Mouse (Mus musculus) liver, embryonic 14.5 days (tissue): ENCODE results near the gene Micu1. TPM values are rescaled to one million over a fixed set of nuclear protein-coding genes. Genes with fewer than 3 reads are reported as not detected.
A peak's percentile ranks its signal among the peaks of the same experiment; 100 is the strongest.

Experiments used
- ATAC-seq: fragments of 200-750 bp; cut with Nextera tagmentation; 2 replicates; pipeline ENCODE4 v1.8.0; 2017; ENCODE audit warnings: moderate number of reproducible peaks, mild to moderate bottlenecking, moderate library complexity; ENCODE audit not compliant: insufficient read depth
- DNase-seq, 3 experiments: peaks; one replicate each; pipeline ENCODE4 v3.0.0-alpha.2; 2012 to 2013; ENCODE audit warnings: low read depth in 3 of 3, low spot score in 3 of 3
- H3K27ac ChIP-seq: fragments of 300-500 bp; sonication (generic); 2 replicates; pipeline ENCODE4 v1.5.1; 2014; ENCODE audit warnings: moderate library complexity, mild to moderate bottlenecking, control low read depth, inconsistent platforms
- H3K27me3 ChIP-seq: fragments of 300-500 bp; sonication (generic); 2 replicates; pipeline ENCODE4 v1.6.1; 2014; ENCODE audit warnings: mild to moderate bottlenecking, low read length, moderate library complexity; ENCODE audit not compliant: control insufficient read depth, insufficient read depth
- H3K36me3 ChIP-seq: fragments of 300-500 bp; sonication (generic); replicated peaks from 2 replicates; pipeline ENCODE4 v1.6.1; 2014; ENCODE audit warnings: low read depth; ENCODE audit not compliant: control insufficient read depth, insufficient read depth
- H3K4me1 ChIP-seq, 2 experiments: fragments of 200-500 bp in 1 of 2; fragments of 300-500 bp in 1 of 2; sonication (generic) in 1 of 2; replicated peaks; 2 replicates each; pipeline ENCODE4 v1.6.1; 2012 to 2014; ENCODE audit warnings: antibody characterized with exemption in 1 of 2, inconsistent platforms in 1 of 2, low read length in 1 of 2; ENCODE audit not compliant: control insufficient read depth in 2 of 2, insufficient read depth in 2 of 2
- H3K4me2 ChIP-seq: fragments of 300-500 bp; sonication (generic); 2 replicates; pipeline ENCODE4 v1.6.1; 2014; ENCODE audit warnings: low read depth, mild to moderate bottlenecking, control low read depth, moderate library complexity
- H3K4me3 ChIP-seq, 2 experiments: fragments of 200-500 bp in 1 of 2; fragments of 300-500 bp in 1 of 2; sonication (generic) in 1 of 2; 2 replicates each; pipeline ENCODE4 v1.5.1; 2012 to 2014; ENCODE audit warnings: low read depth in 2 of 2, low read length in 2 of 2, mild to moderate bottlenecking in 2 of 2, control low read depth in 1 of 2, inconsistent platforms in 1 of 2, moderate library complexity in 1 of 2; ENCODE audit not compliant: insufficient read depth in 1 of 2
- H3K9ac ChIP-seq: fragments of 300-500 bp; sonication (generic); replicated peaks from 2 replicates; pipeline ENCODE4 v1.6.1; 2014; ENCODE audit warnings: mild to moderate bottlenecking, control low read depth, moderate library complexity
- H3K9me3 ChIP-seq: fragments of 300-500 bp; sonication (generic); 2 replicates; pipeline ENCODE4 v1.6.1; 2016; ENCODE audit warnings: low read length, mixed read lengths; ENCODE audit not compliant: control insufficient read depth
- CTCF ChIP-seq: IDR thresholded peaks from 2 replicates; pipeline ENCODE4 v1.5.1; 2016; ENCODE audit warnings: antibody characterized with exemption, low read depth, control low read depth
- EP300 ChIP-seq: IDR thresholded peaks from 2 replicates; pipeline ENCODE4 v1.6.1; 2016; ENCODE audit warnings: antibody characterized with exemption, low read depth
- WGBS: fragments of 180-500 bp; shearing (Covaris S2); extraction: QIAGEN DNeasy Blood & Tissue Kit; methylation state at CpG from one replicate; pipeline ENCODE4 v1.1.7; 2014; ENCODE audit not compliant: insufficient replicate concordance; 5-methylcytosine and 5-hydroxymethylcytosine counted together
- polyA plus RNA-seq, 2 experiments: library from polyadenylated mRNA; depleted of rRNA in 1 of 2; stranded (reverse) in 1 of 2; unstranded in 1 of 2; fragments of >200 nt; fragmentation: Nextera tagmentation in 1 of 2; extraction: Ambion mirVana in 1 of 2; gene quantifications; 2 replicates each; pipeline versions ENCODE4 v1.2.1 to v1.2.3; 2012 to 2014

Gene Micu1
- polyA plus RNA-seq, 2 experiments: 27.1 to 28.2 TPM

DNA sequence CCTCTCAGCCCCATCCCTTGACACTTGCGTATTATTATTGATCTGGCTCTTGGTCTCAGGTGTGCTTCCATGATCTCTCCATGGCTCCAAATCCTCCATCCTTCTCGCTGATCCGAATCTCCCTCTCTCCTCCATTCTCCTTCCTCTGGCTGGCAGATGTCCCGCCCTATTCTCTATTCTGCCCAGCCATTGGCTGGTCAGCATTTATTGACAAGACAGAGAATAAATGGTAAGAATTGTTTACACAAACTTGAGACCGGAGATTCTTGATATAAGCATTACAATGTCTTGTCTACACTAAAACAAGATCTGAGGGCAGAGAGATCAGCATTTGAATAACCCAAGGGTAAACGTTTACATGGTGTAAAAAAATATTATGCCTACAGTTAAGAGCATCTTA lies 12.4 kb upstream of the Micu1 start:
- no peak for TF ChIP-seq EP300
- TF ChIP-seq CTCF: no peak
- no peak overlapping the region for H3K4me3 ChIP-seq
- H3K4me2 ChIP-seq: no peak overlapping the region
- WGBS: 58% methylated on average over 6 of the region's 6 CpGs
- H3K9ac ChIP-seq: no peak overlapping the region
- no peak for ATAC-seq
- H3K4me1 ChIP-seq: no peaks in the 10 kb centered on the region
- H3K36me3 ChIP-seq: no peaks in the 10 kb centered on the region
- DNase-seq: no peak
- H3K9me3 ChIP-seq: no peaks in the 10 kb centered on the region
- H3K27ac ChIP-seq: no peak overlapping the region
- no peaks in the 10 kb centered on the region for H3K27me3 ChIP-seq

GRCm38 (mm10) chr10:59692441-59692840 lies 9.8 kb upstream of the Micu1 start:
- Histone ChIP-seq H3K27me3 (no peaks in the 10 kb centered on the region), H3K36me3 (no peaks in the 10 kb centered on the region), H3K27ac (no peak overlapping the region), H3K9ac (no peak overlapping the region), H3K9me3 (no peaks in the 10 kb centered on the region), H3K4me3 (no peak overlapping the region), H3K4me1 (no peaks in the 10 kb centered on the region), H3K4me2 (no peak overlapping the region)
- TF ChIP-seq EP300 (no peak), CTCF (no peak)
- 9% methylated on average over 6 of the region's 6 CpGs for WGBS
- DNase-seq (no peak), ATAC-seq (no peak)

DNA sequence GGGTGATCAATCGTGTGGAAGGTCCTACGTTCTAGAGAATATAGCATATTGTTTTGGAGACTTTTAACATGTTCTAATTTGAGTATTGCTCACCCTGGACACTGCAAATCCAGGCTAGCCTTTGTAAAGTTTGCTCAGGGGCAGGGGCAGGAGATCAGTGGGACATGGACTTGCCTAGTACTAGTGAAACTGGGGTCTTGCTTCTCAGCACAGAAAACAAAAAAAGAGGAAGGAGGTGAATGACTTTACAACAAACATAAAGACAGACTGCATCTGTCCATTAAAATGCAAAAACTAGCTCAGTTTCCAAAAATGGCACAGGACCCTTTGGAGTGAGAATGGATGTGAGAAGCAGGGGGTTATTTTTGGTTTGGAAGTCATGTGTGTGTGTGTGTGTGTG lies 8.2 kb upstream of the Micu1 start:
- WGBS: 59% methylated on average over 2 of the region's 2 CpGs
- no peak for TF ChIP-seq CTCF
- TF ChIP-seq EP300: no peak
- Histone ChIP-seq H3K27ac (no peak overlapping the region), H3K4me3 (no peak overlapping the region), H3K4me2 (no peak overlapping the region), H3K36me3 (no peaks in the 10 kb centered on the region), H3K9me3 (no peaks in the 10 kb centered on the region), H3K27me3 (no peaks in the 10 kb centered on the region), H3K9ac (no peak overlapping the region), H3K4me1 (no peaks in the 10 kb centered on the region)
- ATAC-seq (no peak), DNase-seq (no peak)

DNA sequence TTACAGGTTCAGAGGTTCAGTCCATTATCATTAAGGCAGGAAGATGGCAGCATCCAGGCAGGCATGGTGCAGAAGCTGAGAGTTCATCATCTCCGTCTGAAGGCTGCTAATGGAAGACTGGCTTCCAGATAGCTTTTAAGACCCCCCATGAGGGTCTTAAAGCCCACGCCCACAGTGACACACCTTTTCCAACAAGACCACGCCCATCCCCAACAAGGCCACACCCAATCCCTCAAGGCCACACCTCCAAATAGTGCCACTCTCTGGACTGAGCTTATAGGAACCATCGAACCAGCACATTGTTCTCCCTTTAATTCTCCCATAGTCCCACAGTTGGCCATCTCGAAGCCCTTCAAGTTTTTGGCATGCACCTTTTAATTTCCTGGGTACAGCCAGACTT lies 2.8 kb upstream of the Micu1 start:
- Histone ChIP-seq H3K27me3 (no peaks in the 10 kb centered on the region), H3K36me3 (no peaks in the 10 kb centered on the region), H3K9me3 (no peaks in the 10 kb centered on the region), H3K4me1 (peaks cover 12 to 14% of the 10 kb centered on the region in 2 experiments), H3K4me2 (no peak overlapping the region), H3K27ac (no peak overlapping the region), H3K9ac (no peak overlapping the region), H3K4me3 (no peak overlapping the region)
- WGBS: 68% methylated on average over 5 of the region's 5 CpGs
- no peak for DNase-seq
- TF ChIP-seq CTCF: no peak
- TF ChIP-seq EP300: no peak
- ATAC-seq: no peak

GRCm38 (mm10) chr10:59701805-59702204 lies 472 bp upstream of the Micu1 start:
- no peaks in the 10 kb centered on the region for H3K36me3 ChIP-seq
- peak in 1 of 3 experiments; percentile 11 for DNase-seq
- 0 out of 2 replicates have a peak, but pooled peaks have one; percentile 1 for ATAC-seq
- peak overlapping the region; percentile 23; the same call in 1 of the 2 replicates for H3K9ac ChIP-seq
- H3K27me3 ChIP-seq: no peaks in the 10 kb centered on the region
- no peak overlapping the region; the same call in 1 of the 2 replicates for H3K27ac ChIP-seq
- no peaks in the 10 kb centered on the region for H3K9me3 ChIP-seq
- 38% methylated on average over 5 of the region's 5 CpGs for WGBS
- peak overlapping the region; percentile 66 for H3K4me2 ChIP-seq
- peak overlapping the region; percentile 30 to 39; a peak in 3 of 4 replicates for H3K4me3 ChIP-seq
- peaks cover 12 to 14% of the 10 kb centered on the region in 2 experiments for H3K4me1 ChIP-seq
- no peak for TF ChIP-seq CTCF
- TF ChIP-seq EP300: no peak
